Mouse (Mus musculus) midbrain, embryonic 15.5 days (tissue): ENCODE results near the gene Acap1. TPM values are rescaled to one million over a fixed set of nuclear protein-coding genes. Genes with fewer than 3 reads are reported as not detected.

Experiments used
- ATAC-seq: fragments of 200-750 bp; cut with Nextera tagmentation; replicated peaks from 2 replicates; pipeline ENCODE4 v1.8.0; 2017; ENCODE audit warnings: moderate TSS enrichment
- H3K27ac ChIP-seq: fragments of 300-500 bp; sonication (generic); 2 replicates; pipeline ENCODE4 v1.5.1; 2015; ENCODE audit warnings: mild to moderate bottlenecking, inconsistent platforms
- H3K27me3 ChIP-seq: fragments of 300-500 bp; sonication (generic); replicated peaks from 2 replicates; pipeline ENCODE4 v1.6.1; 2015; ENCODE audit warnings: inconsistent platforms
- H3K36me3 ChIP-seq: fragments of 300-500 bp; sonication (generic); replicated peaks from 2 replicates; pipeline ENCODE4 v1.6.1; 2015; ENCODE audit warnings: inconsistent platforms
- H3K4me1 ChIP-seq: fragments of 300-500 bp; sonication (generic); 2 replicates; pipeline ENCODE4 v1.6.1; 2015; ENCODE audit warnings: inconsistent platforms
- H3K4me2 ChIP-seq: fragments of 300-500 bp; sonication (generic); 2 replicates; pipeline ENCODE4 v1.6.1; 2015; ENCODE audit warnings: inconsistent platforms, mild to moderate bottlenecking, moderate library complexity
- H3K4me3 ChIP-seq: fragments of 300-500 bp; sonication (generic); 2 replicates; pipeline ENCODE4 v1.5.1; 2015; ENCODE audit warnings: mild to moderate bottlenecking, inconsistent platforms
- H3K9ac ChIP-seq: fragments of 300-500 bp; sonication (generic); 2 replicates; pipeline ENCODE4 v1.6.1; 2015; ENCODE audit warnings: mild to moderate bottlenecking, inconsistent platforms
- H3K9me3 ChIP-seq: fragments of 300-500 bp; sonication (generic); 2 replicates; pipeline ENCODE4 v1.6.1; 2016; ENCODE audit warnings: inconsistent platforms
- WGBS: fragments of 180-500 bp; shearing (Covaris S2); methylation state at CpG from one replicate; pipeline ENCODE4 v1.1.7; 2015; ENCODE audit warnings: mixed read lengths; 5-methylcytosine and 5-hydroxymethylcytosine counted together
- polyA plus RNA-seq: library from polyadenylated mRNA; unstranded; fragments of >200 nt; fragmentation: Nextera tagmentation; extraction: Ambion mirVana; gene quantifications from 2 replicates; pipeline ENCODE4 v1.2.1, GENCODE M21; 2015

Gene Acap1
- polyA plus RNA-seq, result 0.46 and 0.52 TPM in 2 replicates

GRCm38 (mm10) chr11:69895291-69895690 lies at the start of gene Acap1:
Gene Acap1 (minus strand): TSS chr11:69895539.
- Histone ChIP-seq H3K4me1 (peaks cover 19% of the 10 kb centered on the region), H3K4me3 (no peak within 1 kb of the TSS), H3K27ac (no peak within 1 kb of the TSS), H3K36me3 (no peaks in the 10 kb centered on the region), H3K9ac (no peak within 1 kb of the TSS), H3K9me3 (no peaks in the 10 kb centered on the region), H3K4me2 (no peak within 1 kb of the TSS), H3K27me3 (no peaks in the 10 kb centered on the region)
- ATAC-seq, result no peak
- WGBS, result 73% methylated on average over 4 of the region's 4 CpGs

GRCm38 (mm10) chr11:69940962-69941361 lies 45.6 kb upstream of the Acap1 start:
- peaks cover 25% of the 10 kb centered on the region for H3K27me3 ChIP-seq
- H3K9ac ChIP-seq, result no peak overlapping the region
- H3K4me1 ChIP-seq, result peaks cover 12% of the 10 kb centered on the region
- no peak for ATAC-seq
- no peaks in the 10 kb centered on the region for H3K9me3 ChIP-seq
- H3K4me2 ChIP-seq, result no peak overlapping the region
- H3K27ac ChIP-seq, result no peak overlapping the region
- H3K4me3 ChIP-seq, result no peak overlapping the region
- H3K36me3 ChIP-seq, result no peaks in the 10 kb centered on the region
- WGBS, result 77% methylated on average over 4 of the region's 4 CpGs

GRCm38 (mm10) chr11:69939731-69940130 lies 44.4 kb upstream of the Acap1 start:
- no peak overlapping the region for H3K4me3 ChIP-seq
- 93% methylated on average over 17 of the region's 17 CpGs for WGBS
- no peak overlapping the region for H3K9ac ChIP-seq
- H3K27me3 ChIP-seq, result peaks cover 30% of the 10 kb centered on the region
- no peak for ATAC-seq
- no peaks in the 10 kb centered on the region for H3K9me3 ChIP-seq
- H3K27ac ChIP-seq, result no peak overlapping the region
- H3K4me2 ChIP-seq, result no peak overlapping the region
- peaks cover 20% of the 10 kb centered on the region for H3K4me1 ChIP-seq
- no peaks in the 10 kb centered on the region for H3K36me3 ChIP-seq

GRCm38 (mm10) chr11:69939181-69939580 lies 43.8 kb upstream of the Acap1 start:
- Histone ChIP-seq H3K9ac (no peak overlapping the region), H3K4me2 (no peak overlapping the region), H3K4me3 (no peak overlapping the region), H3K27me3 (peaks cover 30% of the 10 kb centered on the region), H3K36me3 (no peaks in the 10 kb centered on the region), H3K4me1 (peaks cover 23% of the 10 kb centered on the region), H3K9me3 (no peaks in the 10 kb centered on the region), H3K27ac (no peak overlapping the region)
- WGBS, result 68% methylated on average over 5 of the region's 5 CpGs
- no peak for ATAC-seq

GRCm38 (mm10) chr11:69938401-69938979 lies 43.2 kb upstream of the Acap1 start:
- Histone ChIP-seq H3K4me2 (no peak overlapping the region), H3K27ac (no peak overlapping the region), H3K9ac (no peak overlapping the region), H3K9me3 (no peaks in the 10 kb centered on the region), H3K27me3 (peaks cover 30% of the 10 kb centered on the region), H3K36me3 (no peaks in the 10 kb centered on the region), H3K4me1 (peaks cover 23% of the 10 kb centered on the region), H3K4me3 (no peak overlapping the region)
- WGBS, result 23% methylated on average over 9 of the region's 9 CpGs
- no peak for ATAC-seq

- H3K36me3 ChIP-seq, result no peaks in the 10 kb centered on the region
- no peak overlapping the region for H3K4me3 ChIP-seq
- H3K27me3 ChIP-seq, result peaks cover 30% of the 10 kb centered on the region
- no peaks in the 10 kb centered on the region for H3K9me3 ChIP-seq
- WGBS, result 66% methylated on average over 5 of the region's 5 CpGs
- H3K4me1 ChIP-seq, result peaks cover 23% of the 10 kb centered on the region
- no peak for ATAC-seq
- no peak overlapping the region for H3K4me2 ChIP-seq
- H3K27ac ChIP-seq, result no peak overlapping the region
- H3K9ac ChIP-seq, result no peak overlapping the region
Measured at GRCm38 (mm10) chr11:69937834-69938233, 42.5 kb upstream of the Acap1 start.

- Histone ChIP-seq H3K4me1 (peaks cover 23% of the 10 kb centered on the region), H3K9ac (no peak overlapping the region), H3K27me3 (peaks cover 30% of the 10 kb centered on the region), H3K4me2 (no peak overlapping the region), H3K4me3 (no peak overlapping the region), H3K9me3 (no peaks in the 10 kb centered on the region), H3K27ac (no peak overlapping the region), H3K36me3 (no peaks in the 10 kb centered on the region)
- WGBS, result 37% methylated on average over 4 of the region's 4 CpGs
- ATAC-seq, result no peak
Measured at GRCm38 (mm10) chr11:69937385-69937784, 42.0 kb upstream of the Acap1 start.

GRCm38 (mm10) chr11:69936714-69937347 lies 41.5 kb upstream of the Acap1 start:
- 40% methylated on average over 9 of the region's 9 CpGs for WGBS
- H3K9ac ChIP-seq, result 0 out of 2 replicates have a peak overlapping the region, but pooled peaks have one; percentile 40
- H3K4me1 ChIP-seq, result peaks cover 23% of the 10 kb centered on the region
- H3K4me2 ChIP-seq, result peak overlapping the region; percentile 100
- no peaks in the 10 kb centered on the region for H3K9me3 ChIP-seq
- no peaks in the 10 kb centered on the region for H3K36me3 ChIP-seq
- H3K27ac ChIP-seq, result no peak overlapping the region
- peaks cover 30% of the 10 kb centered on the region for H3K27me3 ChIP-seq
- no peak for ATAC-seq
- peak overlapping the region; percentile 63; the same call in 1 of the 2 replicates for H3K4me3 ChIP-seq

GRCm38 (mm10) chr11:69936156-69936555 lies 40.8 kb upstream of the Acap1 start:
- Histone ChIP-seq H3K9me3 (no peaks in the 10 kb centered on the region), H3K4me3 (peak overlapping the region; percentile 63), H3K36me3 (no peaks in the 10 kb centered on the region), H3K4me1 (peaks cover 23% of the 10 kb centered on the region), H3K27ac (peak overlapping the region; percentile 39; the same call in 1 of the 2 replicates), H3K9ac (peak overlapping the region; percentile 40), H3K4me2 (peak overlapping the region; percentile 100), H3K27me3 (peaks cover 30% of the 10 kb centered on the region)
- WGBS, result 1% methylated on average over 30 of the region's 30 CpGs
- ATAC-seq, result peak; percentile 11; the same call in 1 of the 2 replicates

GRCm38 (mm10) chr11:69935137-69935879 lies 40.0 kb upstream of the Acap1 start, which contains the start of gene Ybx2:
Gene Ybx2 (plus strand): TSS chr11:69935796.
- H3K36me3 ChIP-seq, result no peaks in the 10 kb centered on the region
- H3K27me3 ChIP-seq, result peaks cover 30% of the 10 kb centered on the region
- H3K4me3 ChIP-seq, result peak within 1 kb of the TSS; percentile 63
- peaks cover 23% of the 10 kb centered on the region for H3K4me1 ChIP-seq
- 3% methylated on average over 37 of the region's 62 CpGs for WGBS
- peak within 1 kb of the TSS; percentile 100 for H3K4me2 ChIP-seq
- no peaks in the 10 kb centered on the region for H3K9me3 ChIP-seq
- peak within 1 kb of the TSS; percentile 39; the same call in 1 of the 2 replicates for H3K27ac ChIP-seq
- peak within 1 kb of the TSS; percentile 40 for H3K9ac ChIP-seq
- peak; percentile 93 for ATAC-seq

GRCm38 (mm10) chr11:69934681-69935080 lies 39.3 kb upstream of the Acap1 start:
- no peak overlapping the region for H3K27ac ChIP-seq
- ATAC-seq, result no peak
- H3K4me3 ChIP-seq, result no peak overlapping the region
- WGBS, result 18% methylated on average over 6 of the region's 6 CpGs
- H3K36me3 ChIP-seq, result no peaks in the 10 kb centered on the region
- peak overlapping the region; percentile 100 for H3K4me2 ChIP-seq
- H3K27me3 ChIP-seq, result peaks cover 30% of the 10 kb centered on the region
- no peak overlapping the region for H3K9ac ChIP-seq
- no peaks in the 10 kb centered on the region for H3K9me3 ChIP-seq
- H3K4me1 ChIP-seq, result peaks cover 23% of the 10 kb centered on the region

GRCm38 (mm10) chr11:69934169-69934568 lies 38.8 kb upstream of the Acap1 start:
- Histone ChIP-seq H3K4me3 (no peak overlapping the region), H3K27ac (no peak overlapping the region), H3K36me3 (no peaks in the 10 kb centered on the region), H3K27me3 (peaks cover 27% of the 10 kb centered on the region), H3K9me3 (no peaks in the 10 kb centered on the region), H3K4me1 (peaks cover 23% of the 10 kb centered on the region), H3K9ac (no peak overlapping the region), H3K4me2 (peak overlapping the region; percentile 38)
- 0 out of 2 replicates have a peak, but pooled peaks have one; percentile 25 for ATAC-seq
- 1% methylated on average over 18 of the region's 18 CpGs for WGBS
